Mouse (Mus musculus) adrenal gland, adult 8-10 months (tissue): ENCODE measurements around the gene 6030468B19Rik. TPM values are rescaled to one million over a fixed set of nuclear protein-coding genes. Genes with fewer than 3 reads are reported as not detected.

ENCODE experiments used
- DNase-seq: peaks from one replicate; pipeline ENCODE4 v3.0.0; 2022
- total RNA-seq, 4 experiments: library from RNA; stranded (reverse); gene quantifications; 2 replicates each; pipeline ENCODE4 v1.2.4; 2022

The 6030468B19Rik gene
- total RNA-seq: not detected

DNA sequence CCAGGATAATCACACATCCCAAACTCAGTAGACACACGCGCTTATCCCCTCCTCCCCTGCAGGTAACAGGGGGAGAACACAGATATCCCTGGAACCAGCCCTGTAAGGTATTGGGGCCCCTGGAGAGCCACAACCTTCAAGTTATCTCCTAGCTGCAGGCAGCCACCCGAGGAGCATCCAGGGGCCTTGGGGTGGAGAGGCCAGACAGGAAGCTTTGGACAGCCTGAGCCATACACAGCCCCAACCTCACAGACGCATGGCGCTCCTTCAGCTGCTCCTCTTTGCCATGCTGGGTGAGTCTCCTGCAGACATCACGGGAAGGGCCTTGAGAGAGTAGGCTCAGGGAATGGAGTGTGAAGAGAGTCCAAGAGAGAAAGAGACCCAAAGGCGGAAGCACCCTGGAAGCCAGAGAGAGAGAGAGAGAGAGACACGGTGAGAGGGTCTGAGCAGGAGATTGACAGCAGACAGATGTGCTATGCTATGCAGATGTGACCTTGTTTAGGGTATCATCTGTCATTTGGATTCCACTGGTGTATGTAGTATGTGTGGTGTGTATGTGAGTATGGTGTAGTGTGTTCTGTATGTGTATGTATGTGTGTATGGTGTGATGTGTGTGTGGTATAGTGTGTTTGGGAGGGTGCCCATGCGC lies at the start of gene 6030468B19Rik:
TSS of gene 6030468B19Rik (plus strand) at position 150 of the 649 bp plus-strand sequence.
- DNase-seq: no peak

GRCm38 (mm10) chr11:117748628-117749027 lies 48.8 kb upstream of the 6030468B19Rik start:
- DNase-seq: no peak

DNA sequence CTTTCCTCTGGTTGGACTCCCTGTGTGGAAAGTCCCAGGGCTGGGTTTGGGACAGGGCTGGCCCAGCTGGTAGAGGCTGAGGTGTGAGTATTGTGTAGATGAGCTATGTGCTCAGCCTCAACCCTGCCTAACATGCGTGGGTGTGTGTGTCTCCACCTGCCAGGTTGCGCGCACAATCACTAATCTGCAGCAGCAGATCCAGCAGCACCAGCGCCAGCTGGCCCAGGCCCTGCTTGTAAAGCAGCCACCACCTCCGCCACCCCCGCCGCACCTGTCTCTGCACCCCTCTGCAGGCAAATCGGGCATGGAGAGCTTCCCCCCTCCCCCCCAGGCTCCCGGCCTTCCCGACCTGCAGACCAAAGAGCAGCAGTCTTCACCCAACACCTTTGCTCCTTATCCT lies 48.0 kb upstream of the 6030468B19Rik start:
- no peak for DNase-seq

GRCm38 (mm10) chr11:117751544-117751943 lies 45.9 kb upstream of the 6030468B19Rik start:
- DNase-seq: no peak

DNA sequence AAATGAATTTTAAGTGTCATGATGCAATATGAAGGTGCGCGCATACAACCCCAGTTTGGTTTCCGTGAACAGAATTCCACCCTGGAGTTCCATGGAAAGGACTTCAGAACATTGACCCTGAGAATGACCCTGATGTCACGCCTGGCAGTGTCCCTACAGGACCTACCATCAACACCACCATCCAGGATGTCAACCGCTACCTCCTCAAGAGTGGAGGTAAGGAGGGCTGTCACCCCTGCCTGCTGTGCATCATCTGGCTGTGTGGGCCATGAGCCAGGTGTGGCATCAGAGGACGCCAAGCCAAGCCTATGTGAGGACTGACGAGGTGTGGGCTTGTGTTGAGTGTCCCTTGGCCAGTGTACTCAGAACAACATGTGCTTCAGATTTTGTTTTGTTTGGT lies 41.6 kb upstream of the 6030468B19Rik start:
- DNase-seq: no peak

DNA sequence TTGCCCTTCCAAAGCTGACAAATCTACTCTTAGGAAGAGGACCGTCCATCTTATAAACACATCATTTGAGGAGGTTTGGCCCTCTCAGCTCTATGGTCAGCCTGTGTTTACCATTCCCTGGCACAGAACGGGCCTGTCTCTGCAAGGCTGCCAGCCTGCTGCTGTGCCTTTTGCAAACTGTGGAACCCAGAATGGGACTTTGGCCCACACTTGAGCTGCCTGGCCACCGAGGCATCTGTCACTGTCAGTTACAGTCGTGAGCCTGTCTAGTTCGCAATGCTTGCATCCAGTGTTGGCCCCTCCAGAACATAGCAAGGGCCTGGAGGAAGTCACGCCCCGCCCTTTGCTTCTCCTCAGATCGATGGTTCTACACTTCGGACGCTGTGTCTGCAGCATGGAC lies 38.2 kb upstream of the 6030468B19Rik start:
- no peak for DNase-seq

GRCm38 (mm10) chr11:117760374-117761119 lies 36.9 kb upstream of the 6030468B19Rik start:
- no peak for DNase-seq

GRCm38 (mm10) chr11:117761801-117762200 lies 35.7 kb upstream of the 6030468B19Rik start:
- DNase-seq: no peak

DNA sequence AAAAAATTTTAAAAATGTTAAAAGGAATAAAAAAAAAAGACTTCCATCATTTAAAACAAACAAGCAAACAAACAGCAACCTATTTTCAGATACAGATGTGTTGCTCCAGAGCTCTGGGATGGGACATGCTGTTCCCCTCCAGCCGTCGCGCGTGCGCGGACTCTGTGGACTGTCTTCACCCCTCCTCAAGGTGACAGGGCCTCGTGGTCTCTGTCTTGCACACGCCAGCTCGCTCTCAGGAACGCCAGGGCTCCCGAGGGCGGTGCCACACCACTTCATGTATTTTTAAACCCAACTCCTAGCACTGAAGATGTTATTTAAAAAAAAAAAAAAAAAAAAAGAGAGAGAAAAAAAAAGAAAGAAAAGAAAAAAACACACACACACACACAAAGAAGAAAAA lies 35.2 kb upstream of the 6030468B19Rik start:
- no peak for DNase-seq

DNA sequence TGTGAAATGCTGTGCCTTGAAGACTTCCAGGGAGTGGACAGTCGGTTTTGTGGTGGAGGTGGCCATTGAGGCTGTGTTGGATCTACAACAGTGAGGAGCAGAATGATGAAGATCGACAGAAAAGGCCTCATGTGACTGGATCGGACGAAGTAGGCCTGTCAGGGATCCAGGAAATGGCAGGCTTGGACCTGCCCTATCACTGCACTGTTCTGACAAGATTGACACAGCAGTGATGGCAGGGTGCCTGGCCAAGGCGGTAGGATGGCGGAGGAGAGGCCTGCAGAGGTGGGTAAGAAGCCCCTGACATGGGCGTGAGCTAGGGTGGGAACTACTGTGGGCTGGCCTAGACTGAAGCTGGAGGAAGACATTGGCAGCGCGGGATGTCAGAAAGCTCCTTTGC lies 33.1 kb upstream of the 6030468B19Rik start:
- DNase-seq: no peak

GRCm38 (mm10) chr11:117765361-117765760 lies 32.1 kb upstream of the 6030468B19Rik start:
- DNase-seq: no peak

DNA sequence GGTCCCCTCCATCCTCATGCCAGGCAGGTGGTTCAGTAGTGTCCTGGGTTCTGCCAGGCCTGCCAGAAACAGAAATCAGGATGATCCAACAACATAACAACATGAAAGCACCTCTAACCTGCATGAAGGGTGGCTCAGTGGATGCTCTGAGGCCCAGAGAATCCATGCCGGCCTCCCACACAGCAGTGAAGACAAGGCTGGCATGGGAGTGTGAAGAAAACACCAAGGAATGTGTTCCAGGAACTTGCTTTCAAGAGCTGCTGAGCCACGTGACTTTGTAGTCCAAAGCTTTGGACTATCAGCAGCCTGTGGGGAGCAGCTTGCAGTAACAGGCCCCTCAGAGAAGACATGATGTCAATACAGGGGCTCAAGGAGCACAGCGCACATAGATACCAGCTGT lies 31.2 kb upstream of the 6030468B19Rik start:
- no peak for DNase-seq

- no peak for DNase-seq
Measured at GRCm38 (mm10) chr11:117768725-117769682, 28.5 kb upstream of the 6030468B19Rik start.

DNA sequence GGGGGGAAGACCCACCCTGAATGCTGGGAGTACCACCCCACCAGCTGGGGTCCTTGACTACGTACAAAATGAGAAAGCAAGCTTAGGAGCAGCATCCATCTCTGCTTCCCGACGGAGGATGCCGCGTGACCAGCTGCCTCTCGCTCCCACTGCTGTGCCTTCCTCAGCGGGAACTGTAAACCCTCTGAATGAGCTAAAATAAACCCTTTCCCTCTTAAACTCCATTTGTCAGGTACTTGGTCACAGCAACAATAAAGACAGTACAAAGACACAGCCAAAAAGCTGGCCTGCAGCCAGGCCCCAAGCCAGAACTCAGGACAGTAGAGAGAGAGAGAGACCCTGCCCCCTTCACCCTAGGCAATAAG lies 27.8 kb upstream of the 6030468B19Rik start:
- DNase-seq: no peak

- no peak for DNase-seq
Measured at GRCm38 (mm10) chr11:117770407-117770806, 27.1 kb upstream of the 6030468B19Rik start.

DNA sequence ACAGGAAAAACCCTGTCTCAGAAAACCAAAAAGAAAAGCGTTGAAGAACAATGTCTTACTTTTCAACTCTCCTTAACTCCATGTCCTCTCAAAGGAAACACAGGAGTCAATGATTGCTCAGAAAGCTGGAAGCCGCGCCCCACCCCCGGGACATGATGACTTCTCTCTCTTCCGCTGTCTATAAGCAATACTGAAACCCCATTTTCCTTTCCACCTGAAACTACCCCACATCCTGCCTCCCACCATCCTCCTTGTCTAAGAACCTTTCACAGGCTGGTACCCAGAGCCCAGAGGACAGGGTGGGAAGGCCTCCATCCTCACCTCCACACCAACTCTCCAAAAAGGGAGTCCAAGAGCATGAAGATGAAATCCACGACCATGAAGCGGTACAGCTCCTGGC lies 25.1 kb upstream of the 6030468B19Rik start:
- no peak for DNase-seq

DNA sequence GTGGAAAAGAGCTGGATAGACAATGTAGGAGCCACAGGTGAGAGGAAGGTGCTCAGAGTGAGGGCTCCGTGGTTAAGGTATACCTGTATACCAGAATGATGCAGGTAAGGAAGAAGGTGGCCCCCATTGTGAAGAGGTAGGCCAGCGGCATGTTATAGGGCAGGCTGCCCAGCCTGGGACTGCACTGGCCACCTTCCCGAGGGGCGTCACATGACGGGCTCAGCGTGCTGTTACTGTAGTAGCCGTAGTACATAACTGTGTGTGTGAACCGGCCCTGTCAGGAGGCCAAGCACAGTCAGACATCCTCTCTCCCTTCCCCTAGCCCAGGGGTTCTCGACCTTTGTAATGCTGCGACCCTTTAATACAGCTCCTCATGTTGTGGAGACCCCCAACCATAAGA lies 22.5 kb upstream of the 6030468B19Rik start:
- DNase-seq: no peak

DNA sequence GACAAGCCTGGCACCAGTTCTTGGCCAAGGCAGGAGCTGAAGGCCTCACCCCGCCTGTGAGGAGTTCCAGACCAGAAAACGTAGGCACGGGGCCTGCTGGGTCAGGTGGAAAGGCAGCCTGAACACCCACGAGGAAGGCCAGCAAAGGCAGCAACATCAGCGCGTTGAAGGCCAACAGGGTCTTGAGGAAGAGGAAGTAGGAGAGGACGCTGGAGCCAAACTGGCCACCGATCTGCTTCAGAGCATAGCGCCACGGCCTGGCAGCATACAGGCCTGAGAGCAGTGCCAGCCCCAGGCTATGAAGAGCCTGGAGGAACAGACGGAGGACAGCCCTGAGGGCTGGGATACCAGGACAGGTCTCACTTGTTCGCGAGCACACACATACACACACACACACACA lies 21.9 kb upstream of the 6030468B19Rik start:
- no peak for DNase-seq

- peak; percentile 66 for DNase-seq
Measured at GRCm38 (mm10) chr11:117776085-117776792, 21.2 kb upstream of the 6030468B19Rik start.

DNA sequence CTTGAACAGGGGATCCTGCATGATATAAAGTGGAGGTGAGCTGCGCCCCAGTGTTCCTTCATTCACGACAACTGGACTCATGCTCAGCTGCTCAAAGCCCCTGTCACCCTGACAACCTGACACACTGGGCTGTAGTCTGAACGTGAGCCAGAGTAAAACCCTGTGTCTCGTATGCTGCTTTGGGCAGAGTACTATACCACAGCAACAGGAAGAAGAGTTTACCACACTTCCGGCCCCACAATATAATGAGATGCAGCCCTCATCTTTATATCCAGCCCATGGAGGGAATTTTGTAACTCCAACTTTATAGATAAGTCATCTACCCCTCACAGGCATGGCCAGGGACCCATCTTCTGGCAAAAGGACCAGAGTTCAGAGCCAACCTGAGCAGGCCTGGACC lies 20.3 kb upstream of the 6030468B19Rik start:
- DNase-seq: no peak

GRCm38 (mm10) chr11:117778031-117778430 lies 19.4 kb upstream of the 6030468B19Rik start:
- no peak for DNase-seq

DNA sequence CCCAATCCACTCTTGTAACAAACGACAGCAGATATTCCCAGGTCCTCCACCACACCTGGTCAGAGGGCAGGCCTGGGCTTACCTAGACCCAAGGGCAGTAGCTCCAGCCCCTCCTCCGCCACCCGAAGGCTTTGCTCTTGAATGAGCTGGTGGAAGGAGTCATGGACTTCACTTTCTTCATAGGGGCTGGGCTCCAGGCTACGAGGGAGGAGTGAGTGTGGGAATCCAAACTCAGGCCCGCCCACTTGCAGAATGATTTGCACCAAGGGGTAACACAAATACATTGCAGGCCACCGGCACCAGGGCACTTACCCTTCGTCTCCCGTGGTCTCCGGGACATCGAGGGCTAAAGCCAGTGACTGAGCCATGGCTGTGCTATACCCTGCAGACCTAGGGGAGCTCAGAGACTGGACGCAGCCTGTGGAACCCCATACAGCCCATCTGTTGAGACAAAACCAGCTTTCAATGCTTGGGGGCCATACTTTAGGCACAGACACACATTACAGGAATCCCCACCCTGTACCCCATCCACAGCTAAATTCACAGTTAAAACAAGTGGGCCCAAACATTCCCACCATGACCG lies 18.5 kb upstream of the 6030468B19Rik start:
- no peak for DNase-seq
